Mouse (Mus musculus): ENCODE measurements at regions not wholly inside any gene's neighbourhood (a gene's known extent, or its start where the extent isn't known, plus 50 kb on each side); places are given as distances from the start of the nearest gene placed in this dataset.

DNA sequence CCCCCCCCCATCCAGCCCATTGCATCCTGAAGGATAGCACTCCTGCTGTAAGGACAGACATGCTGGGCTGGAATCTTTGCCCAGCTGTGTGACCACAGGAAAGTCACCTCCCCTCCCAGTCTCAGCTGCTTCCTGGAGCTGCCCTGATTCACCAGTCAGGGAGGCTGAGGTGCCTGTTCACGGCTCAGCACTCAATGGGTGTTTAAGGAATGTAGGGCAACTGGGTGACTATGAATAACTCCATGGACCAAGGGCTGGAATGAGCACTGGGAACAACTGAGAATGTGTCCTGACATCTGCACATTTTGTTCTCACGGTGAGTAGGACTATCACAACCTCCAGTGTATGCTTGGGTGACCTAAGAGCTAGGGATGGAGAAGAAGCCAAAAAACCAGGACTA lies 146.5 kb downstream of the Gm26897 start:
- ATAC-seq (replicated peaks; ENCODE audit: insufficient number of reproducible peaks, low FRiP score, low TSS enrichment, poor library complexity, severe bottlenecking): no peak

DNA sequence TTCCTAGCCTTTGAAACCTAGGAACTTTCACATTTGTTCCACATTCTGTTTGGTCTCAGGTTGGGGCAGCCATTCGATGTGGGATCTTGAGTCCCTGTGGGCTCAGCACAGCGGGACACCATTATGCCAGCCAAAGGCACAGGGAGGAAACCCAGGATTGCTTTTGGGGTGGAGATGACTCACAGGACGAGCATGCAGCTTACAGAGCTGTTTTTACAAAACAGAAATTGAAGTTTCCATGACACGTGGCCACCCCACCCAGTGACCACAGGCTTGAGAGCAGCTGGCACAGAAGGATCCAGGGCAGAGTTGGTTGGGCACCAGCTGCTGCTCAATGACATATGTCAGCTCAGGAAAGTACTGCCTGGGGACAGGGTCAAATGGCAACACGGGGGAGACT lies 147.8 kb downstream of the Gm26897 start:
- ATAC-seq (replicated peaks; ENCODE audit: insufficient number of reproducible peaks, low FRiP score, low TSS enrichment, poor library complexity, severe bottlenecking): no peak

DNA sequence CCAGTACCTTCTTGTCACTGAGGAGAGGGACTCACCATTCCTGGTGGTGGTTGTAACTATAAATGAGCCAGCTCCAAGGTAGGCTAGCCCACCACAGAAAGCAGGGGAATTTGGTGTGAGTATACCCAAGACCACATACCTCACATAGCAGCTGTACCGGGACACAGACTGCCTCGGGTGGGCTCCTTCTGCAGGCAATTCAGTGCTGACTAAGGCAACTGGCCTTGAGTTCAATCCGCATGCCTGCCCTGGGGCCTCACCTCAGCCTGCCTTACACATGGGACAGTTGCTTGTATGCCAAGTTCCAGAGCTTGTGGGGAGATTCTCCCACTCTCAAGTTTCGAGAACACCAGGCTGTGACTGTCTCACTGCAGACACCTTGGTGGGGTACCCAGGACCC lies 153.6 kb downstream of the Gm26897 start:
- no peak for ATAC-seq (replicated peaks; ENCODE audit: insufficient number of reproducible peaks, low FRiP score, low TSS enrichment, poor library complexity, severe bottlenecking)

DNA sequence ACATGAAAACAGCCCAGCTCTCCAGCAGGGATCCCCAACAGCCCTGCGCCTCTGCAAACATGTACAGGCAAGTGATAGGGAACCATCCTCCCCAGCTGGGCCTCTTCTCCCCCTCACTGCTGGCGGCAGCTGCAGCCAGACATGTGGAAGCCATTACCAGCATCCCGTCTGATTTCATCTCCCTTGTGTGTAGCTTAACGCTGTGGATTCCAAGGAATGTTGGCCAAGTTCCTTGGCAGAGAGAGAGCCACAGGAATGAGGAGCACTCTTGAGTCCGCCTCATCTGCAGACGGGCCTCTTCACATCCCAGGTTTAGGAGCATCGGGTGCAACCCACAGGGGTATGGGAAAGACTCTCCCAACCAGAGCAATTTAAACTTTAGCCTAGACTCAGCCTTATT lies 157.1 kb downstream of the Gm26897 start:
- ATAC-seq (replicated peaks; ENCODE audit: insufficient number of reproducible peaks, low FRiP score, low TSS enrichment, poor library complexity, severe bottlenecking): no peak

DNA sequence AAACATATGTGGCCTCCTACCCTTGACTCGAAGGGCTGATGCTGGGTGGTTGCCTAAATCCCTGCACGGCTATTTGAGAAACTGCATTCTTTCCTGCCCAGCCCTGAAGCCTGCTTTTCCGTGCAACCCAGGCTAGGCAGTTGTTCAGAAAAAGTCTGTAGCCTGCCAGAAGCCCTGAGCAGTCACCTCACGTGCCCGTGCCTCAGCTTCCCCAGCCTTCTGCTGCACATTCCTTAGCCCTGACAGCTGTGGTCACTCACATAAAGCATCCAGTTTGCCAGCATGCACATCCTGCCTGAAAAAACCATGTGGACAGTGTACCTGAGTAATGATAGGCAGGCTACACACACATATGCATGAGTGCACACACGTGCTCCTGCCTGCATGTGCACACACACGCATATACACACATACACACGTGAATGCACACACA lies 157.6 kb downstream of the Gm26897 start:
- no peak for ATAC-seq (replicated peaks; ENCODE audit: insufficient number of reproducible peaks, low FRiP score, low TSS enrichment, poor library complexity, severe bottlenecking)

DNA sequence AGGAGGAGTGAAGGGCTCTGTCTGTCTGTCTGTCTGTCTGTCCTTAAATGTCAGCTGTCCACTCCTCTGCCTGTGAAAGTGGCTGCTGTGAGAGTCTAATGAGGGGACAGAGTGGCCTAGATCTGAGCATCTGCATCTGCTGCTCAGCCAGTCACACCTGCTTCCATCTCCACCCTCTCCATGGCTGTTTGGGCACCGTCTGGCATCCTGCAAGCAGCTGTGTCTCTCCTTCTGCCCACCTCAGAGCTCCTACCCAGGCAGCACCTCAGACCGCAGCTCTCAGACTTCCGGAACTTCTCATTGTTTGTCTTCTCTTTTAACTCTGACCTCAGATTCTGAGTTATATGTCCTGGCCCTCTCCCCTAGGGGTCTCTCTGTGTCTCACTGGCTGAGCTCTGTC lies 159.2 kb downstream of the Gm26897 start:
- ATAC-seq (replicated peaks; ENCODE audit: insufficient number of reproducible peaks, low FRiP score, low TSS enrichment, poor library complexity, severe bottlenecking): no peak

DNA sequence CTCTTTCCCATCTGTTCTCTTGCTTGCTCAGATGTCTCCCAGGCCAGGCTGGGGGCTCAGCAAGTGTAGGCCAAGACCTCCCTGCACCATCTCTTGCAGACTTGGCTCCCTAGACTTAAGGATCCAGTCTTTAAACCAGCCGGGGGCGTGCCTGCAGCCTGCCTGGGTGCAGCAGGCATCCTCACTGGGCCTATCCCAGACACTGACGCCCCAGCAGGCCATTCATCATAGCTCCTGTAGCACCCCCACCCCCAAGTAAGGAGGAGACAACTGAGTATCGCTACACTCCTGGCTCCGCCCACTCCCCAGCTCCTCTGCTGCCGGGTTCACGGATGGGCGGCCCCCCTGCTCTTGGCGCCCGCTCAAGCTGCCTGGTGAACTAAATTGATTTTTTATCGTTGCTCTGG lies 160.2 kb downstream of the Gm26897 start:
- ATAC-seq (replicated peaks; ENCODE audit: insufficient number of reproducible peaks, low FRiP score, low TSS enrichment, poor library complexity, severe bottlenecking): no peak

DNA sequence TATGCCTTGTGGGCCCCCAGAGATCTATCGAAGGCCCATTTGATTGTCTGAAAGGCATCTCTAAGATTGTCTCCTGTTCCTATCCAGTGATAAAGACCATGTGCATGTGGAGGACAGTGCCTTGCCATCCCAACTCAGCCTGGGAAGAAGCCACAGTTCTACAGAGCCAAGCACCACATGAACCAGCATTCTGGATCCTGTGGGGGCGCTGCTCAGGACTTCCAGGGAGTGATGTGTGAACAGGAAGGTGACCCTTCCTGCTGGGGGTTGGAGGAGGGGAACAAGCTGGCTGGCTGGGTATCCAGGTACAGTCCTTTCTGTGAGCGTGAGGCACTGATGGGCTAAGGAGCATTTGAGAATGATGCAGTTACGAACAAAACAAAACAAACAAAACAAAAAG lies 163.8 kb downstream of the Gm26897 start:
- ATAC-seq (replicated peaks; ENCODE audit: insufficient number of reproducible peaks, low FRiP score, low TSS enrichment, poor library complexity, severe bottlenecking): no peak

DNA sequence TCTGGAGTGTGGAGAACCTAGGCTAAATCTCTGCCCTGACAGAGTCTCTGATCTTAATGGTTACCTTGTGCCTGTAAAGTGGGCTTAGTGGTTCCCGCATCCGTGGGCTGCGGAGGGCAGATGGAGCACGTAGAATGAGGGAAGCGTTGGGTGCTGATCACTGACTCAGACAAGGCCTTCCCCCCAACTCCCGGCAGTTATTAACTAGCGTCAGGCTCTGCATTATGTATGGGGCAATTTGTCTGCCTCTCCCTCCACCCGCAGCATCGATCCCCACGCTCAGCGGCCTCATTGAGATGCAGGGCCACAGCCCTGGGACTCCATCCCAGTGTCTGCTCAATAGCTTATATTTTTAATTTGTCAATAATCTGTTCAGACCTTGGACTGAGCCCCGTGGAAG lies 164.8 kb downstream of the Gm26897 start:
- no peak for ATAC-seq (replicated peaks; ENCODE audit: insufficient number of reproducible peaks, low FRiP score, low TSS enrichment, poor library complexity, severe bottlenecking)

DNA sequence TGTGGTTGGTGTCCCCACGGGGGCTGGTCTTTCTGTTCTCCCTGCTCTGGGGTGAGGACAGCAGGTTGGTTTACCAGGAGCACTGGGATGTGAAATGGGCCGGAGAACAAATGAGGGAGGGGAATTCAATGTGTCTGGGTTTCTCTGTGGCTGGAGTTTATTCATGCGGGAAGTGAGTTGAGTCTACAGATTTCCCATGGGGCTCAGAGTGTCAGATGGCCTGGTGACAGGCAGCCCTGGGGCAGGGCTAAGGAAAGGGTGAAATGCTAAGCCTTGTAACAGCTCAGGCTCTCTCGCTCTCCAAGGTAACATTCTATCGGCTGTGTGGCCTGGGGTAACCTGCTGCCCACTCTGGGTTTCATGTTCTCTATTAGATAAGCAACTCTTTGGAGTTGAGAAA lies 167.5 kb downstream of the Gm26897 start:
- ATAC-seq (replicated peaks; ENCODE audit: insufficient number of reproducible peaks, low FRiP score, low TSS enrichment, poor library complexity, severe bottlenecking): no peak

DNA sequence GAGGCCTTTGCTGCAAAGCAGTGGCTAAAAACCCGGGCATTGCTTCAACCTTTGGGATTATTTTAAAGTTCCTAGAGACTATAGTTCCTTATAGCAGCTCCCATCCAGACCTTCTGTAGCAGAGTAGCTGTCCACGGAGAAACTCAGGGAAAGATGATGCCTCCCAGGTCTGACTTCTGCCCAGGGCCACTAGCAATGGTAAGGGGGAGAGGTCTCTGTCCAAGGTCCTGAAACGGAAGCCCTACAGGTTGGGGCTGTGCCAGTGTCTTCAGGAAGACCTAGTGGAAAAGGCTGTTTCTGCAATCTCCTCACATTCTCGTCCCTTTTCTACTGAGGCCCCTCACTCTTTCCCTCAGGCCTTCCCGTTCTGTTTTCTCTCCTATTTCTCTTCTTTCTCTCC lies 168.0 kb downstream of the Gm26897 start:
- ATAC-seq (replicated peaks; ENCODE audit: insufficient number of reproducible peaks, low FRiP score, low TSS enrichment, poor library complexity, severe bottlenecking): no peak

DNA sequence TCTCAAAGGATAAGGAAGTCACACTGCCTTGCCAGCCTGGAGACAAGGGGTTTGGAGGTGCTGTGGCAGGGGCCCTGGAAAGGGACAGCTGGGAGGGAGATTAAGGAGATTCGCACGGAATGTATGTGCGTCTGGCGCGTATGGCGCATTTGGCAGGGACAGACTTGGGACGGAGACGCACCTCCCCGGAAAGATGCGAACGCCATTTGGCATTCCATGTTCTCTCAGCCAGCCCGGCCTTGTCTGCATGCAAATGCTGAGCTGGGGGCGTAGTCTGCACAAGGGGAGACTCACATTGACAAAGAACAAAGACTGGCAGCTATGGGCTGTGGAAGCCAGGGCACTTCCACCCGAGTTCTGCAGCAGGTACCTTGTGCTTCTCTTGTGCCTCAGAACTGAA lies 174.4 kb downstream of the Gm26897 start:
- ATAC-seq (replicated peaks; ENCODE audit: insufficient number of reproducible peaks, low FRiP score, low TSS enrichment, poor library complexity, severe bottlenecking): no peak

DNA sequence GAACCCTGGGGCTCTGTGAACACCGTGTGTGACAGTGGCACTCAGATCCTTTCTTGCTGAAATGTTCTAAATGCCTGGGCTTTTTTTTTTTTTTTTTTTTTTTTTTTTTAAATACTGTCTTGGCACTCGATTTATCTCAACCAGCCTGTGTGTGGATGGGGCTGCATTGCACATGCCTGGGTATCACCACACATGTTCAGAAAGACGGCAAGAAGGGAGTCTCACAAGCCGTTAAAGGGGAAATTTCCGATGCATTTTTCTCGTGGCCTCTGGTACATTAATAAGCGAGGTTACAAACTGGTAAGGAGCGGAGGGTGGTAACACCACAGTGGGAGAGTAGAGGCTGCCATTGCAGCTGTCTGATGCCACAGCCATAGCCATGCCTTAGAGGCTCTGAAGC lies 176.8 kb downstream of the Gm26897 start:
- ATAC-seq (replicated peaks; ENCODE audit: insufficient number of reproducible peaks, low FRiP score, low TSS enrichment, poor library complexity, severe bottlenecking): no peak

DNA sequence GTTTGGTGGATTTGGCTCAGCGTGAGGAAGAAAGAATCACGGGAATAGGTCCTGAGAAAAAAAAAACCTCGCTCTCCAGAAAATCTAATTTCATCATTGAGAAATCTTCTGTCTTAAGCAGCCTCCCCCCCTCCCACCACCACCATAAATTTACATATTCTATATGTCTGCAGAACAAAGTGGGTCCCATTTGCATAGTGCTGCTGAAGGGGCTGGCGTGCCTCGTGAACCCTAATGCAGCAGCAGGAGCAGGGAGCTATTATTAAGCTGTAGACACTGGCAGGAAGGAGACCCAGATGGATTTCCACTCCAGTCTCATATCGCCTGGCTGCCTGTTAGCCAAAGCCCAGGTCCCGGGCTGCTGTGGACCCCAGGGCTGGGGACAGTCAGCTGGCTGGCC lies 179.6 kb downstream of the Gm26897 start:
- no peak for ATAC-seq (replicated peaks; ENCODE audit: insufficient number of reproducible peaks, low FRiP score, low TSS enrichment, poor library complexity, severe bottlenecking)

DNA sequence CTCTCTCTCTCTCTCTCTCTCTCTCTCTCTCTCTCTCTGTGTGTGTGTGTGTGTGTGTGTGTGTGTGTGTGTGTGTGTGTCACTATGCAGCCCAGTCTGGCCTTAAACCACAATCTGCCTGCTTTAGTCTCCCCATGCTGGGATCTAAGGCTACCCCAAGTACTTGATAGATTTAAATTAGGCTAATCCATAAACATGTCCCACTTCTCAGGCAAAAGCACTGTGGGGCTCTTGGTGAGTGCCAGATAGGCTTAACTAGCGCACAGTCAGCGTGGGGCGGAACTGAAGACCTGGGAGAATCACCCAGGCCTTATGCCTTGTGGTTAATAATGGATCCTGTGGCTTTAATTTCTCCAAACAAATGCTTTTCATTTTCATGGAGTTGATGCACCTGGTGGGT lies 180.6 kb downstream of the Gm26897 start:
- no peak for ATAC-seq (replicated peaks; ENCODE audit: insufficient number of reproducible peaks, low FRiP score, low TSS enrichment, poor library complexity, severe bottlenecking)

DNA sequence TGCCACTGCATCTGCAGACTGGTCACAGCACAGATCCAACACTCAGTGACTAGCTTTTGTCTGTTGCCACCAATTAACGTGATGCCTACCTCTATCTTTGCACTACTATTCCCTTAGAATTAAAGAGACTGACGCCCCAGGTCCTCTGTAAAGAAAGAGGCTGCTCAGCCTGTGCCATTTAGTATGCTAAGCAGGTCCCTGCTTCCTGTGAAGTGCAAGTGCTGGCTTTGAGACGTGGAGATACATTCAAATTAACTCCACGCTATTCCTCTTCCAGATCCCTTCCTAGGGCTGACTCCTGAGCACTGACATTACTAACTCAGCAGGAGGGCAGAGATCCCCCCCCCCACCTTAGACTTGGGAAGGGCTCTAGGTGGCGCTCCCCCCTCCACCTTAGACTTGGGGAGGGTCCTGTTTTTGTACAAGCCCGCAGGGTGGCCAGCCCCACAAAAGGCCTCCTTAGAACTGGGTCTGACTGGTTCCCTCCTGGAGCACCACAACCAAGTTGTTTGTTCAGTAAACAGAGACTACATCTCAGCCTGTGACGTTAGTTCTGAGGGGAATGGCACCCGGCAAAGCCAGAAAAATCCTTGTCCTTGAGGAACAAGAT lies 184.0 kb downstream of the Gm26897 start:
- no peak for ATAC-seq (replicated peaks; ENCODE audit: insufficient number of reproducible peaks, low FRiP score, low TSS enrichment, poor library complexity, severe bottlenecking)

DNA sequence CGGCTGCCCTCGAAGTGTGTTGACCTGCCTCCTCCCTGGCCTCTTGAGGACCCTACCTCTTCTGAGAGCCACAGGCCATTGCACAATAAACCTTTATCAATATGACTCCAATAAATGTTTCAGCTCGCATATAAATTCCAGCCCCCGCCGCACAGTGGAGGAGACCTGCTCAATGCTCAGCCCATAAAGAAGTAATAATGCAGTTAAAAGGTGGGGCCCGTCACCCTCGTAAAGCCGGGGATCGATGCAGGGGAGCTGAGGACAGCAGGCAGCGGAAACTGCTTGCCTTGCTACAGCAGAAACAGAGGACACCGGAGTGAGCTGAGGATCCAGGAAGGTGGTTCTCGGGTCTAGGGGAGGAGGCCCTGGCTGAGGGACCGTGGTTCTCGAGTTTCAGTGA lies 185.2 kb downstream of the Gm26897 start:
- ATAC-seq (replicated peaks; ENCODE audit: insufficient number of reproducible peaks, low FRiP score, low TSS enrichment, poor library complexity, severe bottlenecking): no peak

DNA sequence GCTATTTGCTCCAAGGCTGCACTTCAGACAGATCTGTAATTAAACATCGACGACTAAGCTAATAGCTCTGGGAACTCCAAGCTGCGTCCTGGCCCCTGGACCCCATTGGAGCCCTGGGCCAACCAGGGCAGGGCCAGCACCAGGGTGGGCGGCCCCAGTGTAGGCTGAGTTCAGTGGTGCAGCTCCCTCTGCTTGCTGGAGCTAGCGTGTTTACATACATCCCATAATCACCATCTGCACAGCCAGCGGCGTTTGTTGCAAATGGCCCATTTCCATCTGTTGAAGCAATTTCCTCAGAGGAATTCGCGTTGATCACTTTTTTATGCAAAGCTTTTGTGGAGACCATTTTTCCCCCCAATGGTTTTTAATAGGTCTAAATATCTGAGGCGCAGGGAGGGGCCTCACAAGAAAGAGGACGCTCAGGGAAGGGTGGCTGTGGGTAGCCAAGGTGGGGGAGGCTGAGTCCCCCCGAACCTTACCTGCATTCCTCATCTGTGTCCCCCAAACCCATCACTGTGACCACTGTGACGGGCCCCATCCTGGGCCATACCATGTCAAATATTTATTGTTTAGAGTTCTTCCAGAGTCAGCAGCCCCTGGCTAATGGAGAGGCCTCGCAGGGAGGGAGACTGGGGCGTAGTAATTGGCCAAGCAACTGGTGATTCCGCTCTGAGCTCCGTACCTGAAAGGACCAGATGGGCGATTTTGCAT lies 189.4 kb downstream of the Gm26897 start:
- no peak for ATAC-seq (replicated peaks; ENCODE audit: insufficient number of reproducible peaks, low FRiP score, low TSS enrichment, poor library complexity, severe bottlenecking)

DNA sequence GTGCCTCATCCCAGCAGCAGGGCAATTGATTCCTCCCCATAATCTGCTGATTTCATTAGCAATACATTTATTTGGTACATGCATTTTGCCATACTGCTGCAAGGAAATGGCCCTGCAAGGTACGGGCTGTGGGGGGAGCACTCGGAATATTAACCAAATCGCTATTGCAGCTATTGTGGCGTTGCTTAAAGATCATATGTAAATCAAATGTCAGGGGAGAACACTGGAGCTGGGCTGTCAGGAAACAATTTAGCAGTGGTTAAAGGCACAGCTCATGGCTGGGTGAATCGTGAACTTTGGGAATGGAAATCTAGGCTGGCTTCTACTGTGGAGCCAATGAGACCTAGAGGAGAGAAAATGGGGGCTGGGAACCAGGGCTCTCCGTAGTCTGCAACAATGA lies 192.0 kb downstream of the Gm26897 start:
- ATAC-seq (replicated peaks; ENCODE audit: insufficient number of reproducible peaks, low FRiP score, low TSS enrichment, poor library complexity, severe bottlenecking): no peak

DNA sequence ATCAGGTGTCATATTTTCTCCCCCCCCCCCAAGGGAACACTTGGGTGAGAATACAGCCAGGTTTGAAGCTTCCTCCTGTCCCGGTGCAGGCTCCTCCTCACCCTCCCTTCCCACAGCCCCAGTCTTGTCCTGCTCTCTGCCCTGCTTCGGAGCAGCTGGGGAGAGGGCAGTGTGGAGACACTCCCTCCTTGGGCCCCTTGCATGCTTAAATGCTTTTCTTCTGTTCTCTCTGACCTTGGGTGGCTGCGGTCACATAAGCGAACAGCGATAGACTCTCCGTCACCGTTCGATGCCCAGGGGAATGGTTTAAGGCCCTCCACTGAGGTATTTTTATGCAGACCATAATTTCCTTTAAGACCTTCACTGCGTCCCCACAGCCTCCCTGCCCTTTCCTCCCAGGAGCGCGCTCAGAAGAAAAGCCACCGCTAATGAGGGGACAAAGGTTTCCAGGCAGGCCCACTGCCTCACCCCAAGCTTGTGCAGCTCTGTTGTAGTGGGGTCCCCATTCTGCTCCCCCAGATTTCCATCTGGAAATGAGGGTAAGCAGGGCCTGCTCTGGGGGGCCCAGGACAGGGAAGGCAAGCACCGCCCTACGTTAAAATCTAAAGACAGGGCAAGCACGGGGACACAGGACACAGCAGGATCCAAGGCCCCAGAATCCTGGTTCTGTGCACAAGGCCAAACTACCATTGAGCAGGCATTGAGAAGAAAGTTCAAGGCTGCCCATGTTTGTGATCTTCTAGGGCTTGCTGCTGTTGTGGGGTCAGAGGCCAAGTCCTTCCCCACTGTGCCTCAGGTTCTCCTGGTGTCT lies 195.7 kb downstream of the Gm26897 start:
- no peak for ATAC-seq (replicated peaks; ENCODE audit: insufficient number of reproducible peaks, low FRiP score, low TSS enrichment, poor library complexity, severe bottlenecking)
